Mouse (Mus musculus) hematopoietic stem cell, adult 5-6 weeks (primary cell): ENCODE results near the gene Gm21860. TPM values are rescaled to one million over a fixed set of nuclear protein-coding genes. Genes with fewer than 3 reads are reported as not detected.
A peak's percentile ranks its signal among the peaks of the same experiment; 100 is the strongest.
"Not testable (repeated sequence)": the region's sequence is repeated elsewhere in the genome, so short reads cannot be mapped to it uniquely, and the experiment has no call there.

Experiments used
- ATAC-seq, 2 experiments: fragments of 125-278 bp in 1 of 2; replicated peaks in 1 of 2; 2 replicates each; pipeline ENCODE4 v1.8.0; 2016 to 2017; ENCODE audit warnings: inconsistent platforms in 2 of 2, mild to moderate bottlenecking in 2 of 2, moderate number of reproducible peaks in 2 of 2, low read depth in 1 of 2, moderate TSS enrichment in 1 of 2; ENCODE audit not compliant: low FRiP score in 2 of 2, poor library complexity in 2 of 2, severe bottlenecking in 2 of 2, insufficient read depth in 1 of 2, low TSS enrichment in 1 of 2
- total RNA-seq: library from RNA; stranded (forward); fragments of 172-1452, 232-1000 nt; gene quantifications from 2 replicates; pipeline ENCODE4 v1.2.3, GENCODE M21; 2017

Gm21860 gene
- total RNA-seq, 1 experiment from 2014 or later, result not detected

DNA sequence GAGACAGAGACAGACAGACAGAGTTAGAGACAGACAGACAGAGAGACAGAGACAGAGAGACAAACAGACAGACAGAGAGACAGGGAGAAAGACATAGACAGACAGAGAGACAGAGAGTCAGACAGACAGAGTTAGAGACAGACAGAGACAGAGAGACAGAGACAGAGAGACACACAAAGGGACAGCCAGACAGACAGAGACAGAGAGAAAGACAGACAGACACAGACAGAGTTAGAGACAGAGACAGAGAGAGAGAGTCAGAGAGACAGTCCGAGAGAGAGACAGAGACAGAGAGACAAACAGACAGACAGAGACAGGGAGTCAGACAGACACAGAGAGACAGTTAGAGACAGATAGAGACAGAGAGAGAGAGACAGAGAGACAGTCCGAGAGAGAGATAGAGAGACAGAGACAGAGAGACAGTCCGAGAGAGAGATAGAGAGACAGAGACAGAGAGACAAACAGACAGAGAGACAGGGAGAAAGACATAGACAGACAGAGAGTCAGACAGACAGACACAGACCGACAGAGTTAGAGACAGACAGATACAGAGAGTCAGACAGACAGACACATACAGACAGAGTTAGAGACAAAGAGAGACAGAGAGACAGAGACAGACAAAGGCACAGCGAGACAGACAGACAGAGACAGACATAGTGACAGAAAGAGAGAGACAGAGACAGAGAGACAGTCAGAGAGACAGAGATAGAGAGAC, 19.3 kb downstream of the Gm21860 start:
- ATAC-seq, result not testable (repeated sequence)

DNA sequence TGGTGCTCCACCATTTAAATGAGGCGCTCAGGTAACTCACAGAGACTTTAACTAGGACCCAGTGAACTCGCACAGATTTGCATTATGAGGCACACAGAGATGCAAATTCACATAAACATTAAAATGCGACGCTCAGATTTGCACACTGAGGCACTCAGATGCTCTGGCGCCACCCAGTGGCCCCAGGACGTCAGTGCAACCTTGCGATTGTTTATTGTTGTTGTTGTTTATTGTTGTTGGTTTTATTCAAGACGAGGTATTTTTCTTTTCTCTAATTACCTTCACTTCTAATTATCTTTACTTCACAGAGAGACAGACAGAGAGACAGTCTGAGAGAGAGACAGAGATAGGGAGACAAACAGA, 20.3 kb downstream of the Gm21860 start:
- ATAC-seq, result peak in 1 of 2 experiments; percentile 28; a peak in 1 of 4 replicates

DNA sequence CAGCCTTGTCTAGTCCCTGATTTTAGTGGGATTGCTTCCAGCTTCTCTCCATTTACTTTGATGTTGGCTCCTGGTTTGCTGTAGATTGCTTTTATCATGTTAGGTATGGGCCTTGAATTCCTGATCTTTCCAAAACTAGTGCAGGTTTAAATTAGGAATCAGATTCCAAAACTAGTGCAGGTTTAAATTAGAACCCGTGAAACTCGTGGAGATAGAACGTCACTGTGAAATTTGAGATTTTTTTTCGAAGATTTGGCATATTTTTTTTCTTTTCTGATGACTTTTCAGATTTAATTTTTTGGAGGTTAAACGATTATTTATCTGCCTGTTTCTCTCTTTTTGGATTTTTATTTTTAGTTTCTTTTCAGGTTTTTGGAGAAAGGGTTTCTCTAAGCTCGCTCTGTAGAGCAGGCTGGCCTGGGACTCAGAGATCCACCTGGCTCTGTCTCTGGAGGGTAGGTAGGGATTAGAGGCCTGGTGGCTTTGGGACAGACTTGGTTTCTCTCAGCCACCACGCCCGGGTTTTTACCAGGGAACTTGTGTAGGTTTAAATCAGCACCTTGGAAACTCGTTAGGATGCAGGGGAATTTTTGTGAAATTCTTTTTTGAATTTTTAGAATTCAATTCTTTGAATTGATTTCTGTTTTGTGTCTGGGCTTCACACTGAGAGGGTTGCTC, 20.8 kb downstream of the Gm21860 start:
- not testable (repeated sequence) for ATAC-seq

DNA sequence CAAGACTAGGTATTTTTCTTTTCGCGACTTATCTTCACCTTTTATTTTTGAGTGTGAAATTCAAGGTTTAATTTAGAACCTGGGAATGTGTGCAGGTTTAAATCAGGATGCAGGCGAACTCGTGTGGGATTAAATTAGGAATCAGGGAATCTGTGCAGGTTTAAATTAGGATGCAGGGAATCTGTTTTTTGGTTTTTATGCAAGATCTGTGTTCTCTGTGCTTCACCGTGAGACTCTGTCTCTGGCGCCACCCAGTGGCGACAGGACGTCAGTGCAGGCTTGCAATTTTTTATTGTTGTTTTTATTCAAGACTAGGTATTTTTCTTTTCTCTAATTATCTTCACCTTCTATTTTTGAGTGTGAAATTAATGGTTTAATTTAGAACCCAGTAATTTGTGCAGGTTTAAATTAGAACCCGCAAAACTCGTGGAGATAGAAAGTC, 22.5 kb downstream of the Gm21860 start:
- ATAC-seq, result peak; percentile 44 to 58; a peak in 3 of 4 replicates

DNA sequence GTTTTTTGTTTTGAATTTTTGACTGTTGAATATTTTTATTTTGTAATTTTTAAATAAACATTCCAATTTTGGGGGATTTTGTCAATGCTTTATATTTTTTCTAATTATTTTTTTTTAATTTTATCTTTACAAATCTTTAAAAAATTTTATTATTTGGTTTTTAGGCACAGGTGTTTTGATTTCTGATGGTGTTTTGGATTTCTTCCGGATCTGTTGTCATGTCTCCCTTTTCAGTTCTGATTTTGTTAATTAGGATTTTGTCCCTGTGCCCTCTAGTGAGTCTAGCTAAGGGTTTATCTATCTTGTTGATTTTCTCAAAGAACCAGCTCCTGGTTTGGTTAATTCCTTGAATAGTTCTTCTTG, 23.0 kb downstream of the Gm21860 start:
- not testable (repeated sequence) for ATAC-seq

DNA sequence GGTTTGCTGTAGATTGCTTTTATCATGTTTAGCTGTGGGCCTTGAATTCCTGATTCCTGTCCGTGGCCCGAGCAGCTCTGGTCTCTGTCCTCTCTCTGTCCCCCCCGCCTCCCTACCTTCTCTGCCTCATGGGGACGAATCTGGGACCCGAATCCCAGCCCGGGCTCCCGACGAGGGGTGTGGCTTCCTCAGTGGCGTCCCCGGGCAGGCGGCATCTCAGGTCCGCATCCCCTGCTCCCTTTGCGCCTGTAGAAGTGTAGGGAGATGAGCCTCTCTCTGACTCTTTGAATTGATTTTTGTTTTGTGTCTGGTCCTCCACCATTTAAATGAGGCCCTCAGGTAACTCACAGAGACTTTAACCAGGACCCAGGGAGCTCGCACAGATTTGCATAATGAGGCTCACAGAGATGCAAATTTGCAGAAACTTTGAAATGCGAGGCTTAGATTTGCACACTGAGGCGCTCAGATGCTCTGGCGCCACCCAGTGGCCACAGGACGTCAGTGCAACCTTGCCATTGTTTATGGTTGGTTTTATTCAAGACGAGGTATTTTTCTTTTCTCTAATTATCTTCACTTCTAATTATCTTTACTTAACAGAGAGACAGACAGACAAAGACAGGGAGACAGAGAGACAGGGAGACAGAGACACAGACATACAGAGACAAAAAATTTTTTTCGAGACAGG, 23.6 kb downstream of the Gm21860 start:
- ATAC-seq, result peak in 1 of 2 experiments; percentile 66; a peak in 1 of 4 replicates

DNA sequence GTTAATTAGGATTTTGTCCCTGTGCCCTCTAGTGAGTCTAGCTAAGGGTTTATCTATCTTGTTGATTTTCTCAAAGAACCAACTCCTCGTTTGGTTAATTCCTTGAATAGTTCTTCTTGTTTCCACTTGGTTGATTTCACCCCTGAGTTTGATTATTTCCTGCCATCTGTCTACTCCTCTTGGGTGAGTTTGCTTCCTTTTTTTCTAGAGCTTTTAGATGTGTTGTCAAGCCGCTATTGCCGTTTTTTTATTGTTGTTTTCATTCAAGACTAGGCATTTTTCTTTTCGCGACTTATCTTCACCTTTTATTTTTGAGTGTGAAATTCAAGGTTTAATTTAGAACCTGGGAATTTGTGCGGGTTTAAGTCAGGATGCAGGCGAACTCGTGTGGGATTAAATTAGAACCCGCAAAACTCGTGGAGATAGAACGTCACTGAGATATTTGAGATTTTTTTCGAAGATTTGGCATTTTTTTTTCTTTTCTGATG, 24.8 kb downstream of the Gm21860 start:
- not testable (repeated sequence) for ATAC-seq

DNA sequence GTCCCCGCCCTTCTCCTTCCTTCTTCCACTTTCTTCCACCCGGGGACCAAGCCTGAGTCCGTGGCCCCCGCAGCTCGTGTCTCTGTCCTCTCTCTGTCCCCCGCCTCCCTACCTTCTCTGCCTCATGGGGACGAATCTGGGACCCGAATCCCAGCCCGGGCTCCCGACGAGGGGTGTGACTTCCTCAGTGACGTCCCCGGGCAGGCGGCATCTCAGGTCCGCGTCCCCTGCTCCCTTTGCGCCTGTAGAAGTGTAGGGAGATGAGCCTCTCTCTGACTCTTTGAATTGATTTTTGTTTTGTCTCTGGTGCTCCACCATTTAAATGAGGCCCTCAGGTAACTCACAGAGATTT, 25.7 kb downstream of the Gm21860 start:
- ATAC-seq, result peak; percentile 43 to 76; a peak in 3 of 4 replicates

DNA sequence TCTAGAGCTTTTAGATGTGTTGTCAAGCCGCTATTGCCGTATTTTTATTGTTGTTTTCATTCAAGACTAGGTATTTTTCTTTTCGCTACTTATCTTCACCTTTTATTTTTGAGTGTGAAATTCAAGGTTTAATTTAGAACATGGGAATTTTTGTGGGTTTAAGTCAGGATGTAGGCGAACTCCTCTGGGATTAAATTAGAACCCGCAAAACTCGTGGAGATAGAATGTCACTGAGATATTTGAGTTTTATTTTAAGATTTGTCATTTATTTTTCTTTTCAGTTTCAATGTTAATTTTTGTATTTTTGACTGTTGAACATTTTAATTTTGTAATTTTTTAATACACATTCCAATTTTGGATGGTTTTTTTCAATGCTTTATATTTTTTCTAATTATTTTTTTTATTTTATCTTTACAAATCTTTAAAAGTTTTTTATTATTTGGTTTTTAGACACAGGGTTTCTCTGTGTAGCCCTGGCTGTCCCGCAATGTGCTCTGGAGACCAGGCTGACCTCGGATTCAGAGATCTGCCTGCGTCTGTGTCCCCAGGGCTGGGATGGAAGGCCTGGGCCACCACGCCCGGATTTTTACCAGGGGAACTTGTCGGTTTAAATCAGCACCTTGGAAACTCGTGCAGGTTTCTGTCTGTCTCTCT, 26.2 kb downstream of the Gm21860 start:
- ATAC-seq, result not testable (repeated sequence)

DNA sequence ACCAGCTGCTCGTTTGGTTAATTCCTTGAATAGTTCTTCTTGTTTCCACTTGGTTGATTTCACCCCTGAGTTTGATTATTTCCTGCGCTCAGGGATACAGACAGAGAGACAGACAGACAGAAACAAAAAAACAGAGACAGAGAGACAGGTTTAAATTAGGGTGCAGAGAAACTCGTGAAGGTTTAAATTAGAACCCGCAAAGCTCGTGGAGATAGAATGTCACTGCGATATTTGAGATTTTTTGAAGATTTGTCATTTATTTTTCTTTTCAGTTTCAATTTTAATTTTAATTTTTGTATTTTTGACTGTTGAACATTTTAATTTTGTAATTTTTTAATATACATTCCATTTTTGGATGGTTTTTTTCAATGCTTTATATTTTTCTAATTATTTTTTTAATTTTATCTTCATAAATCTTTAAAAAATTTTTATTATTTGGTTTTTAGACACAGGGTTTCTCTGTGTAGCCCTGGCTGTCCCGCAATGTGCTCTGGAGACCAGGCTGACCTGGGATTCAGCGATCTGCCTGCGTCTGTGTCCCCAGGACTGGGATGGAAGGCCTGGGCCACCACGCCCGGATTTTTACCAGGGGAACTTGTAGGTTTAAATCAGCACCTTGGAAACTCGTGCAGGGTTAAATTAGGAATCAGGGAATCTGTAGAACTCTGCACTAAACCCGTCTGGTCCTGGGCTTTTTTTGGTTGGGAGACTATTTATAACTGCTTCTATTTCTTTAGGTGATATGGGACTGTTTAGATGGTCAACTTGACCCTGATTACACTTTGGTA, 27.3 kb downstream of the Gm21860 start:
- not testable (repeated sequence) for ATAC-seq

DNA sequence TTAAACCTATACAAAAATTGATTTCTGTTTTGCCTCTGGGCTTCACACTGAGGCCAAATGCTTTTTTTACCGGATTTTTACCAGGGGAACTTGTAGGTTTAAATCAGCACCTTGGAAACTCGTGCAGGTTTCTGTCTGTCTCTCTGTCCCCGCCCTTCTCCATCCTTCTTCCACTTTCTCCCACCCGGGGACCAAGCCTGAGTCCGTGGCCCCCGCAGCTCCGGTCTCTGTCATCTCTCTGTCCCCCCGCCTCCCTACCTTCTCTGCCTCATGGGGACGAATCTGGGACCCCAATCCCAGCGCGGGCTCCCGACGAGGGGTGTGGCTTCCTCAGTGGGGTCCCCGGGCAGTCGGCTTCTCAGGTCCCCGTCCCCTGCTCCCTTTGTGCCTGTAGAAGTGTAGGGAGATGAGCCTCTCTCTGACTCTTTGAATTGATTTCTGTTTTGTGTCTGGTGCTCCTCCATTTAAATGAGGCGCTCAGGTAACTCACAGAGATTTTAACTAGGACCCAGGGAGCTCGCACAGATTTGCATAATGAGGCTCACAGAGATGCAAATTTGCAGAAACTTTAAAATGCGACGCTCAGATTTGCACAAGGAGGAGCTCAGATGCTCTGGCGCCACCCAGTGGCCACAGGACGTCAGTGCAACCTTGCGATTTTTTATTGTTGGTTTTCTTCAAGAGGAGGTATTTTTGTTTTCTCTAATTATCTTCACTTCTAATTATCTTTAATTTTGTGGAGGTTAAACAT, 28.7 kb downstream of the Gm21860 start:
- peak in 1 of 2 experiments; percentile 38; a peak in 1 of 4 replicates for ATAC-seq

DNA sequence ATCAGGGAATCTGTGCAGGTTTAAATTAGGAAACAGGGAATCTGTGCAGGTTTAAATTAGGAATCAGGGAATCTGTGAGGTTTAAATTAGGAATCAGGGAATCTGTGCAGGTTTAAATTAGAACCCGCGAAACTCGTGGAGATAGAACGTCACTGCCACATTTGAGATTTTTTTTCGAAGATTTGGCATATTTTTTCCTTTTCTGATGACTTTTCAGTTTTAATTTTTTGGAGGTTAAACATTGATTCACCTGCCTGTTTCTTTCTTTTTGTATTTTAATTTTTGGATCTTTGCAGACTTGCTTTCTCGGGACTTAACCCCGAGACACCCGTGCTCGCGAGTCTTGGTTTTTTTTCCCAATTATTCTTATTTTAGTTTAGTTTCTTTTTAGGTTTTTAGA, 29.5 kb downstream of the Gm21860 start:
- ATAC-seq, result not testable (repeated sequence)

DNA sequence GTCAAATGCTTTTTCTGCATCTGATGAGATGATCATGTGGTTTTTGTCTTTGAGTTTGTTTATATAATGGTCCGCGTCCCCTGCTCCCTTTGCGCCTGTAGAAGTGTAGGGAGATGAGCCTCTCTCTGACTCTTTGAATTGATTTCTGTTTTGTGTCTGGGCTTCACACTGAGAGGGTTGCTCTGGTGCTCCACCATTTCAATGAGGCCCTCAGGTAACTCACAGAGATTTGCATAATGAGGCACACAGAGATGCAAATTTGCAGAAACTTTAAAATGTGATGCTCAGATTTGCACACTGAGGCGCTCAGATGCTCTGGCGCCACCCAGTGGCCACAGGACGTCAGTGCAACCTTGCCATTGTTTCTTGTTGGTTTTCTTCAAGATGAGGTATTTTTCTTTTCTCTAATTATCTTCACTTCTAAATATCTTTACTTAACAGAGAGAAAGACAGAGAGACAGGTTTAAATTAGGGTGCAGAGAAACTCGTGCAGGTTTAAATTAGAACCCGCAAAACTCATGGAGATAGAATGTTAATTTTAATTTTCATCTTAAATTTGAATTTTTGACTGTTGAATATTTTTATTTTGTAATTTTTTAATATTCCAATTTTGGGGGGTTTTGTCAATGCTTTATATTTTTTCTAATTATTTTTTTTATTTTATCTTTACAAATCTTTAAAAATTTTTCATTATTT, 30.5 kb downstream of the Gm21860 start:
- ATAC-seq, result not testable (repeated sequence)

DNA sequence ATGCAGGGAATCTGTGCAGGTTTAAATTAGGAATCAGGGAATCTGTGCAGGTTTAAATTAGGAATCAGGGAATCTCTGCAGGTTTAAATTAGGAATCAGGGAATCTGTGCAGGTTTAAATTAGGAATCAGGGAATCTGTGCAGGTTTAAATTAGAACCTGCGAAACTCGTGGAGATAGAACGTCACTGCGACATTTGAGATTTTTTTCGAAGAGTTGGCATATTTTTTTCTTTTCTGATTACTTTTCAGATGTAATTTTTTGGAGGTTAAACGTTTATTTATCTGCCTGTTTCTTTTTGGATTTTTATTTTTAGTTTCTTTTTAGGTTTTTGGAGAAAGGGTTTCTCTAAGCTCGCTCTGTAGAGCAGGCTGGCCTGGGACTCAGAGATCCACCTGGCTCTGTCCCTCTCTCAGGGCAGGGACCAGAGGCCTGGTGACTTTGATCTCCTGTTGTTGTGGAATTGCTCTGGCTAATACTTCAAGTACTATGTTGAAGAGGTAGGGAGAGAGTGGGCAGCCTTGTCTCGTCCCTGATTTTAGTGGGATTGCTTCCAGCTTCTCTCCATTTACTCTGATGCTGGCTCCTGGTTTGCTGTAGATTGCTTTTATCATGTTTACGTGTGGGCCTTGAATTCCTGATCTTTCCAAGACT, 31.2 kb downstream of the Gm21860 start:
- ATAC-seq, result not testable (repeated sequence)

DNA sequence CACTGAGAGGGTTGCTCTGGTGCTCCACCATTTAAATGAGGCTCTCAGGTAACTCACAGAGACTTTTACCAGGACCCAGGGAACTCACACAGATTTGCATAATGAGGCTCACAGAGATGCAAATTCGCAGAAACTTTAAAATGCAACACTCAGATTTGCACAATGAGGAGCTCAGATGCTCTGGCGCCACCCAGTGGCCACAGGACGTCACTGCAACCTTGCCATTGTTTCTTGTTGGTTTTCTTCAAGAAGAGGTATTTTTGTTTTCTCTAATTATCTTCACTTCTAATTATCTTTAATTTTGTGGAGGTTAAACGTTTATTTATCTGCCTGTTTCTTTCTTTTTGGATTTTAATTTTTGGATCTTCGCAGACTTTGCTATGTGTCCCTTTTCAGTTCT, 34.1 kb downstream of the Gm21860 start:
- ATAC-seq, result not testable (repeated sequence)
